Mouse (Mus musculus): ENCODE data around the gene Xpot.

DNA sequence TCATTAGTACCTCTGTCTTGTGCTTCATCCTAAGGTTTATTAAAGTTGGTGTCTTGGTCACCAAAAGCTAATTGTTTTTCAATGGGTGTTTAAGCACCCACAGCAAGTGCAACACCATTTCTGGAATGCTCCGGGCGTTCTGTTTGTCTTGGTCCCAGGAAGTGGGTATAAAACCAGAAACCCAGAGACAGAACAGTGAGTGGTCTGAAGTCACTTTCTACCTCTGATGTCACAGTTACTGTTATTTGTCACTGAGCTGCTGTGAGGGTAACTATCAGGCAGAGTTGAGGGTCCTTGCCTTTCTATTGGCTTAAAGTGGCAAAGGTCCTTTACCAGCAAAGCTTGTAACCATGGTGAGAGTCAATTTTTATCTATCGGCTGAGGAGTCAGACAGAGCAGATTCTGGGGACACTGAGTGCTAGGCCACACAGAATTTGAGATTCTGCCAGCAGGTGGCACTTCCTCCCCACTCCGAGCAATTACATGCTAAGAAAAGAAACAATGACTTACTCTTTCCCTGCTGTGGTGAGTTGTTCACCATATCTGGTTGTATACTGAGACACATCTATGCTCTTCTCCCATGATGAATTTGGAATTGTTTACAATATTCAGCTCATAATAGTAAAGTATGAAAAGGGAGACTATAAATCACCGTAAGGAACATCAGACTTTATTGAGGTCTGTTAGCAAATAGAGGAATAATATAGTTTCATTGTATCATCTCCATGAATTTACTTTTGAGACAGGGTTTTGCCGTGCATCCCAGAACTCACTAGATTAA lies 14.2 kb upstream of the Xpot start:
- TF ChIP-seq GATA1 (IDR thresholded peaks at IDR 0.05; ENCODE audit: low read length): no peak
- no peak for TF ChIP-seq TAL1 (IDR thresholded peaks at IDR 0.05; ENCODE audit: low read length)
